Mouse (Mus musculus) adrenal gland, adult 8-10 months (tissue): ENCODE data around the gene Adam11. TPM values are rescaled to one million over a fixed set of nuclear protein-coding genes. Genes with fewer than 3 reads are reported as not detected.

Source experiments
- total RNA-seq, 4 experiments: library from RNA; stranded (reverse); gene quantifications; 2 replicates each; pipeline ENCODE4 v1.2.4; 2022

Adam11 gene
- total RNA-seq, 4 experiments from 2014 or later, result 2.0 to 13.0 (median 8.0) TPM

Other genes starting within 250 kb of the Adam11 start
- 10 to 100 TPM; 29.2 to 48.9 (median 35.7) TPM for gene Gpatch8, start 205.0 kb upstream of the Adam11 start, total RNA-seq
- gene Gm11627, start 182.0 kb upstream of the Adam11 start, total RNA-seq, result under 1 TPM in 1 of 4 experiments, not detected in 3; 0.75 TPM
- gene Fzd2, start 157.0 kb upstream of the Adam11 start, total RNA-seq, result 1 to 10 TPM; 4.8 to 6.9 (median 5.7) TPM
- gene Meioc, start 97.7 kb upstream of the Adam11 start, total RNA-seq, result not detected
- 10 to 100 TPM; 26.5 to 30.5 (median 29.6) TPM for gene Ccdc43, start 63.7 kb upstream of the Adam11 start, total RNA-seq
- 10 to 100 TPM; 12.9 to 22.5 (median 17.7) TPM for gene Gjc1, start 58.3 kb downstream of the Adam11 start, total RNA-seq
- gene Higd1b, start 74.4 kb downstream of the Adam11 start, total RNA-seq, result 1 to 10 TPM; 1.4 to 2.6 (median 2.1) TPM
- 10 to 100 TPM; 62.2 to 95.9 (median 82.0) TPM for gene Eftud2, start 119.5 kb downstream of the Adam11 start, total RNA-seq
- 1 to 10 TPM in 1 of 4 experiments, under 1 TPM in 3; 0.59 to 1.5 (median 0.70) TPM for gene Ccdc103, start 119.8 kb downstream of the Adam11 start, total RNA-seq
- under 1 TPM in 2 of 4 experiments, not detected in 2; 0.19 to 0.22 TPM for gene Fam187a, start 123.7 kb downstream of the Adam11 start, total RNA-seq
- 1 to 10 TPM; 1.0 to 1.8 (median 1.8) TPM for gene Gfap, start 139.5 kb downstream of the Adam11 start, total RNA-seq
- 1 to 10 TPM in 1 of 4 experiments, under 1 TPM in 3; 0.74 to 1.5 (median 0.91) TPM for gene Kif18b, start 163.7 kb downstream of the Adam11 start, total RNA-seq
- gene C1ql1, start 185.2 kb downstream of the Adam11 start, total RNA-seq, result 10 to 100 TPM; 62.1 to 91.9 (median 72.9) TPM